Mouse (Mus musculus) CH12.LX (cell line): Measurements from ENCODE around the gene Vps36. TPM values are rescaled to one million over a fixed set of nuclear protein-coding genes. Genes with fewer than 3 reads are reported as not detected.

Source experiments
- polyA plus RNA-seq: library from polyadenylated mRNA; unstranded; fragments of >175 nt; gene quantifications from 2 replicates; pipeline ENCODE4 v1.2.1, GENCODE M21; 2012; ENCODE audit warnings: low read depth; ENCODE audit not compliant: insufficient read length
- total RNA-seq, 2 experiments: library from RNA; depleted of rRNA; stranded (reverse); fragments of 300-350 nt in 1 of 2; fragments of >200 nt in 1 of 2; gene quantifications; 2 replicates each; pipeline ENCODE4 v1.2.3; 2012 to 2014

The Vps36 gene
- total and polyA plus RNA-seq, 3 experiments, result 17.8 to 43.1 (median 24.7) TPM

Other genes starting within 250 kb of the Vps36 start
- gene Defb13, start 246.0 kb upstream of the Vps36 start, total RNA-seq (2012; rRNA removed), result not detected in 2 replicates
- gene Defb13, start 246.0 kb upstream of the Vps36 start, total RNA-seq (2014; rRNA removed), result not detected in 2 replicates
- gene Defb13, start 246.0 kb upstream of the Vps36 start, polyA plus RNA-seq, result not detected in 2 replicates
- not detected in 2 replicates for gene Fam90a1a, start 234.1 kb upstream of the Vps36 start, total RNA-seq (2012; rRNA removed)
- gene Fam90a1a, start 234.1 kb upstream of the Vps36 start, total RNA-seq (2014; rRNA removed), result not detected in 2 replicates
- gene Fam90a1a, start 234.1 kb upstream of the Vps36 start, polyA plus RNA-seq, result not detected in 2 replicates
- gene Ccdc70, start 223.0 kb upstream of the Vps36 start, total RNA-seq (2012; rRNA removed), result not detected in 2 replicates
- gene Ccdc70, start 223.0 kb upstream of the Vps36 start, total RNA-seq (2014; rRNA removed), result not detected in 2 replicates
- gene Ccdc70, start 223.0 kb upstream of the Vps36 start, polyA plus RNA-seq, result not detected in 2 replicates
- 2.9 and 3.1 TPM in 2 replicates for gene Atp7b, start 132.5 kb upstream of the Vps36 start, total RNA-seq (2012; rRNA removed)
- 0.47 and 0.51 TPM in 2 replicates for gene Atp7b, start 132.5 kb upstream of the Vps36 start, total RNA-seq (2014; rRNA removed)
- gene Atp7b, start 132.5 kb upstream of the Vps36 start, polyA plus RNA-seq, result 1.2 and 1.5 TPM in 2 replicates
- 13.7 and 14.3 TPM in 2 replicates for gene Alg11, start 132.1 kb upstream of the Vps36 start, total RNA-seq (2012; rRNA removed)
- gene Alg11, start 132.1 kb upstream of the Vps36 start, total RNA-seq (2014; rRNA removed), result 14.3 and 16.1 TPM in 2 replicates
- gene Alg11, start 132.1 kb upstream of the Vps36 start, polyA plus RNA-seq, result 10.9 and 11.9 TPM in 2 replicates
- gene Nek5, start 67.8 kb upstream of the Vps36 start, total RNA-seq (2012; rRNA removed), result not detected in 2 replicates
- gene Nek5, start 67.8 kb upstream of the Vps36 start, total RNA-seq (2014; rRNA removed), result not detected in 2 replicates
- gene Nek5, start 67.8 kb upstream of the Vps36 start, polyA plus RNA-seq, result not detected in 2 replicates
- 4.0 and 4.7 TPM in 2 replicates for gene Nek3, start 26.4 kb upstream of the Vps36 start, total RNA-seq (2012; rRNA removed)
- gene Nek3, start 26.4 kb upstream of the Vps36 start, total RNA-seq (2014; rRNA removed), result 4.1 and 4.4 TPM in 2 replicates
- gene Nek3, start 26.4 kb upstream of the Vps36 start, polyA plus RNA-seq, result 3.3 and 3.4 TPM in 2 replicates
- 19.5 and 24.7 TPM in 2 replicates for gene Ckap2, start 7.0 kb upstream of the Vps36 start, total RNA-seq (2012; rRNA removed)
- gene Ckap2, start 7.0 kb upstream of the Vps36 start, total RNA-seq (2014; rRNA removed), result 48.8 and 53.2 TPM in 2 replicates
- 31.3 and 36.4 TPM in 2 replicates for gene Ckap2, start 7.0 kb upstream of the Vps36 start, polyA plus RNA-seq
- gene Thsd1, start 34.5 kb downstream of the Vps36 start, total RNA-seq (2012; rRNA removed), result 0.30 and 0.34 TPM in 2 replicates
- gene Thsd1, start 34.5 kb downstream of the Vps36 start, total RNA-seq (2014; rRNA removed), result 0.12 and 0.26 TPM in 2 replicates
- 0.75 and 0.83 TPM in 2 replicates for gene Thsd1, start 34.5 kb downstream of the Vps36 start, polyA plus RNA-seq
- gene Tpte, start 90.6 kb downstream of the Vps36 start, total RNA-seq (2012; rRNA removed), result not detected in 2 replicates
- not detected in 2 replicates for gene Tpte, start 90.6 kb downstream of the Vps36 start, total RNA-seq (2014; rRNA removed)
- gene Tpte, start 90.6 kb downstream of the Vps36 start, polyA plus RNA-seq, result not detected in 2 replicates
- 10.3 and 12.1 TPM in 2 replicates for gene Slc25a15, start 205.8 kb downstream of the Vps36 start, total RNA-seq (2012; rRNA removed)
- gene Slc25a15, start 205.8 kb downstream of the Vps36 start, total RNA-seq (2014; rRNA removed), result 10.1 and 10.7 TPM in 2 replicates
- gene Slc25a15, start 205.8 kb downstream of the Vps36 start, polyA plus RNA-seq, result 5.6 and 6.4 TPM in 2 replicates
- gene Mrps31, start 218.6 kb downstream of the Vps36 start, total RNA-seq (2012; rRNA removed), result 22.0 and 28.2 TPM in 2 replicates
- 53.7 and 67.4 TPM in 2 replicates for gene Mrps31, start 218.6 kb downstream of the Vps36 start, total RNA-seq (2014; rRNA removed)
- 30.0 and 31.1 TPM in 2 replicates for gene Mrps31, start 218.6 kb downstream of the Vps36 start, polyA plus RNA-seq